Mouse (Mus musculus) limb, embryonic 14.5 days (tissue): ENCODE results near the gene Armc9. TPM values are rescaled to one million over a fixed set of nuclear protein-coding genes. Genes with fewer than 3 reads are reported as not detected.

Source experiments
- ATAC-seq: fragments of 200-750 bp; cut with Nextera tagmentation; 2 replicates; pipeline ENCODE4 v1.8.0; 2017; ENCODE audit warnings: low read depth, moderate number of reproducible peaks, moderate TSS enrichment; ENCODE audit not compliant: low FRiP score
- DNase-seq: peaks from one replicate; pipeline ENCODE4 v3.0.0-alpha.2; 2015; ENCODE audit warnings: low spot score
- H3K27ac ChIP-seq: fragments of 300-500 bp; sonication (generic); replicated peaks from 2 replicates; pipeline ENCODE4 v1.5.1; 2014; ENCODE audit warnings: low read depth, mild to moderate bottlenecking, low read length, moderate library complexity, mixed read lengths
- H3K27me3 ChIP-seq: fragments of 300-500 bp; sonication (generic); 2 replicates; pipeline ENCODE4 v1.6.1; 2014; ENCODE audit warnings: low read length, mixed read lengths; ENCODE audit not compliant: control insufficient read depth, insufficient read depth
- H3K36me3 ChIP-seq: fragments of 300-500 bp; sonication (generic); 2 replicates; pipeline ENCODE4 v1.6.1; 2014; ENCODE audit warnings: mild to moderate bottlenecking, low read length, moderate library complexity, mixed read lengths; ENCODE audit not compliant: control insufficient read depth, insufficient read depth
- H3K4me1 ChIP-seq: fragments of 300-500 bp; sonication (generic); 2 replicates; pipeline ENCODE4 v1.6.1; 2014; ENCODE audit warnings: antibody characterized with exemption, low read length, mixed read lengths; ENCODE audit not compliant: control insufficient read depth, insufficient read depth
- H3K4me2 ChIP-seq: fragments of 300-500 bp; sonication (generic); replicated peaks from 2 replicates; pipeline ENCODE4 v1.6.1; 2014; ENCODE audit warnings: low read depth, mild to moderate bottlenecking, low read length, moderate library complexity; ENCODE audit not compliant: severe bottlenecking
- H3K4me3 ChIP-seq: fragments of 300-500 bp; sonication (generic); replicated peaks from 2 replicates; pipeline ENCODE4 v1.5.1; 2014; ENCODE audit warnings: low read length
- H3K9ac ChIP-seq: fragments of 300-500 bp; sonication (generic); 2 replicates; pipeline ENCODE4 v1.6.1; 2014; ENCODE audit warnings: mild to moderate bottlenecking, low read depth, low read length, moderate library complexity; ENCODE audit not compliant: severe bottlenecking
- H3K9me3 ChIP-seq: fragments of 300-500 bp; sonication (generic); 2 replicates; pipeline ENCODE4 v1.6.1; 2016; ENCODE audit warnings: low read length; ENCODE audit not compliant: control insufficient read depth
- POLR2A ChIP-seq: fragments of 200-500 bp; IDR thresholded peaks from 2 replicates; pipeline ENCODE4 v1.8.0; 2012; ENCODE audit warnings: inconsistent platforms, mild to moderate bottlenecking, moderate library complexity, borderline replicate concordance; ENCODE audit not compliant: insufficient read depth, insufficient read length; ENCODE audit errors: extremely low read depth
- WGBS: fragments of 180-500 bp; shearing (Covaris S2); extraction: QIAGEN DNeasy Blood & Tissue Kit; methylation state at CpG from one replicate; pipeline ENCODE4 v1.1.7; 2014; 5-methylcytosine and 5-hydroxymethylcytosine counted together
- polyA plus RNA-seq, 2 experiments: library from polyadenylated mRNA; depleted of rRNA in 1 of 2; stranded (reverse) in 1 of 2; unstranded in 1 of 2; fragments of >200 nt; fragmentation: Nextera tagmentation in 1 of 2; extraction: Ambion mirVana in 1 of 2; gene quantifications; 2 replicates each; pipeline versions ENCODE4 v1.2.1 to v1.2.3; 2012 to 2014

The Armc9 gene
- polyA plus RNA-seq, 2 experiments, result 17.0 to 19.6 TPM

DNA sequence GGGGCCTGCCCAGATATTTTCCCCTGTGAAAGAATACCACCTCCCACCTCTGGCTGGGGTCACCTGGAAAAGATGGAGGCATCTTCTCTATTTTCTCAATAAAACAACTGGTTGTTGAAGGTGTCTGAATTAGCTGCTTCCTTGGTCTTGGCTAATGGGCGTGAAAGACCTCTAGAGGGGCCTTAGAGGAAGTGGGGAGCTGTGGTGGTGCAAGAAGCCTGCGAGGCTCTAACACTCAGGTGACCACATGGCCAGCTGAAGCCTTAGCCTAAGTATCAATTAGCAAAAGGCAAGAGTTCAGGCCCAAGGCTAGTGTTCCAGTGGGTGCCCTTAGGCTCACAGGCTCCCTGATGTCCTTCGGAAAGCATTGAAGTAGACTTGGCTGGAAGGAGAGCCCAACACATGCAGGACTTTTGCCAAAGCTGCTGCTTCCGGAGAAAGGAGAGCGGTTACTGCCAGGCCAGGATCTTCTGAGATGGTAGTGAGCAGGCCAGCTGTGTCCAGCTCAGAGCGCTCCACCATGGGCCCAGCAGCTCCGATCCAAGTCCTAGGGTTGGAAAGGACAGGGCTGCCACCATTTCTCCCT, 152.7 kb downstream of the Armc9 start:
- Histone ChIP-seq H3K9ac (no peak overlapping the region), H3K9me3 (no peaks in the 10 kb centered on the region), H3K27ac (no peak overlapping the region), H3K4me3 (no peak overlapping the region), H3K4me1 (peaks cover 6% of the 10 kb centered on the region; the same call in 1 of the 2 replicates), H3K4me2 (no peak overlapping the region), H3K36me3 (0 out of 2 replicates have a peak, but pooled peaks cover 7% of the 10 kb centered on the region), H3K27me3 (peaks cover 6% of the 10 kb centered on the region; the same call in 1 of the 2 replicates)
- WGBS, result 85% methylated on average over 7 of the region's 7 CpGs
- TF ChIP-seq POLR2A, result no peak
- DNase-seq, result no peak
- ATAC-seq, result no peak

DNA sequence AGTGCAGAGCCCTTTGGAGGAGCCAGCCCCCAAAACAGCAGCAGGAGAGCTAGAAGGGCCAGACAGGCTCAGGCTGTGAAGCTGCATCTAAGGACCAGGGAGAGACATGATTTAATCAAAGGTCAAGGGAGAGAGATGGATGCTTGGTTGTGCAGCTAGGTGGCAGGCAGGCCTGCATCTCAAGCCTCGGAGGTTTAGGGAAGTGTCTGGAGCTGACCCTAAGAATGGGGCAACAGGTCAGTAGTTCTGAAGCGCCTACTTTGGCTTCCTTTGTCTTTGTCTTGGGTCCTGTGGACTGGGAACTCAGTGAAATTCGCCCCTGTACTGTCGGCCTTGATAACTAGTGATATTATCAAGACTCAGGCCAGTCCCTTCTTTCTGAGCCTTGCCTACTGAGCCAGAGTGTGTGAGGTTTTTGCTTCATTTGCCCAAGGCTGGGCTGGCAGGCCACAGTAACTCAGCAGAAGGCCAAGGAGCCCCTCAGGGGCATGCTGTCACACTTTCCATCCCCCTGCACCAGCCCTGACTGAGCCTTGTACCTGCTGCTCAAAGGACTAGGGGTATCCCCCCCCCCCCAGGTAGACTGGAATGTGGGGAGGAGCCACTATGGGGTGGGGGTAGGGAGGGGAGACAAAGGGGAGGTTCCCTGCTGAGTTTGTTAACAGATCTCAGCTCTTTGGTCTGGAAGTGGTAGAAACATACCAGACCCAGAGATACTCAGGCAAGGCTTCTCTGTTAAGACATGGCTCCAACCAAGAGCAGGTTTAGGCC, 153.5 kb downstream of the Armc9 start:
- peaks cover 6% of the 10 kb centered on the region; the same call in 1 of the 2 replicates for H3K27me3 ChIP-seq
- peaks cover under 1% of the 10 kb centered on the region; the same call in 1 of the 2 replicates for H3K4me1 ChIP-seq
- DNase-seq, result no peak
- no peak overlapping the region for H3K27ac ChIP-seq
- H3K4me3 ChIP-seq, result no peak overlapping the region
- H3K4me2 ChIP-seq, result no peak overlapping the region
- H3K36me3 ChIP-seq, result 0 out of 2 replicates have a peak, but pooled peaks cover 7% of the 10 kb centered on the region
- no peak for TF ChIP-seq POLR2A
- H3K9me3 ChIP-seq, result no peaks in the 10 kb centered on the region
- no peak overlapping the region for H3K9ac ChIP-seq
- WGBS, result 46% methylated on average over 4 of the region's 4 CpGs
- ATAC-seq, result no peak

DNA sequence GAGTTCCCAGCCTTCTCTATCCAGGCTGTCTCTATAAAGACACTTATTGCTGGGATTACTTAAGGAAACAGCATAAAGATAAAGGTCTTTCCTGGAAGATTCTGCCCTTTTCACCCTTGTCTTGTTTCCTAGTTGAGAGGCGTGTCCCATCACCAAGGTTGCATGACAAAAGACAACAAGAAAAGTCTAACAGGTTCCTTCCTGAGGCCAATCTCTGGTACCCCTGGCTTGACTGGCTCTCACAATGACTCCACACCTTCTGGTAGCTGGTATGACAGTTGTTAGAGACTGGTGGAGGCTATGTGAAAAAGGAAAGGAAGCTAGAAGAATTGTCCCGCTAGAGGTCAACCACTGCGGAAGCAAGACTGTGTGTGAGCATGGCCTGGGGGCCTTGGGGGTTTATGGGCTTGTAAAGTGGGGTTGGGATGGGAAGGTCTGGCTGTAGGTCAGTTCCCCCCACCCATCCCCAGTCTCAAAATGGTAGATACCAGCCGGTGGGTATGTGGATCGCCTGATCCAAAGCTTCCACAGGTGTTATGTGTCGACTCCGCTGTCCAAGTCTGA, 154.8 kb downstream of the Armc9 start:
- Histone ChIP-seq H3K4me3 (no peak overlapping the region), H3K4me1 (no peaks in the 10 kb centered on the region; the same call in 1 of the 2 replicates), H3K9ac (no peak overlapping the region), H3K9me3 (no peaks in the 10 kb centered on the region), H3K36me3 (0 out of 2 replicates have a peak, but pooled peaks cover 7% of the 10 kb centered on the region), H3K27ac (no peak overlapping the region), H3K4me2 (no peak overlapping the region), H3K27me3 (peaks cover 3% of the 10 kb centered on the region; the same call in 1 of the 2 replicates)
- ATAC-seq (no peak), DNase-seq (no peak)
- 83% methylated on average over 5 of the region's 7 CpGs for WGBS
- no peak for TF ChIP-seq POLR2A

DNA sequence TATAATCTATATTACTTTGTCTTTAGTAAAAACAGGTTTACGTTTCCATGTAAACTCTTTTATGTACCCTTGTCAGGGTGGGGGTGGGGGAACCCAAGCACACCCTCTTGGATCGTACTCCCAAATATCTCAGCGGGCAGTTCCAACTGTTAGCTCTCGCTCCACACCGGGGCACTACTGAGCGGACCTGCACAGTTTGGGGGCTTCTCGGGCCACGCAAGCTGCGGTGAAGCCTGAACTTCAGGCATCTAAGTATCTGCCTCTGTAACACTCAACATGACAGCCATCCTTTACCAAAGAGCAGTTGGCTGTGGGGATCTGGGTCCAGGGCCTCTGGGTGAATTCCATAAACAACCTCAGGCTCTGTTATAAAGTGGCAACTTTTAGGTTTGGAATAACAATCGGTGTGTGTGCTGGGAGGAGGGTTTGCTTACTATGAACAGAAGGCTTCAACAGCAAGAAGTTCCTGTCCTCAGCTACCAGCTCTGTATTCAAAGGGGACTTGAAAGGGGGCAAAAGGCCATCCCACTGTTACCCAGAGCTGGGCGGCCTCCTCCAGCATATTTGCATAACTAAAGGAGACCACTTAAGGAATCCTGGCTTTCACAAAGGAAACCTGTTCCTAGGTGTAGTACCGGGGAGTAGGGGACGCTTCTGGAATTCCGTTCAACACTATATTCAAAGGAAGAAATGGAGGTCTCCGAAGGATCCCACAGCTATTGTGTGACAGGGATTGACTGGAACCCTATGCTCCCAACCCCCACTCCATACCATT, 156.1 kb downstream of the Armc9 start:
- ATAC-seq (no peak), DNase-seq (no peak)
- Histone ChIP-seq H3K27ac (no peak overlapping the region), H3K4me2 (no peak overlapping the region), H3K9ac (no peak overlapping the region), H3K9me3 (no peaks in the 10 kb centered on the region), H3K27me3 (no peaks in the 10 kb centered on the region), H3K36me3 (0 out of 2 replicates have a peak, but pooled peaks cover 7% of the 10 kb centered on the region), H3K4me3 (no peak overlapping the region), H3K4me1 (no peaks in the 10 kb centered on the region)
- 29% methylated on average over 15 of the region's 15 CpGs for WGBS
- no peak for TF ChIP-seq POLR2A
